Mouse (Mus musculus) liver, embryonic 14.5 days (tissue): ENCODE results near the gene Stag1. TPM values are rescaled to one million over a fixed set of nuclear protein-coding genes. Genes with fewer than 3 reads are reported as not detected.

Experiments
- ATAC-seq: fragments of 200-750 bp; cut with Nextera tagmentation; 2 replicates; pipeline ENCODE4 v1.8.0; 2017; ENCODE audit warnings: moderate number of reproducible peaks, mild to moderate bottlenecking, moderate library complexity; ENCODE audit not compliant: insufficient read depth
- DNase-seq, 3 experiments: peaks; one replicate each; pipeline ENCODE4 v3.0.0-alpha.2; 2012 to 2013; ENCODE audit warnings: low read depth in 3 of 3, low spot score in 3 of 3
- H3K27ac ChIP-seq: fragments of 300-500 bp; sonication (generic); 2 replicates; pipeline ENCODE4 v1.5.1; 2014; ENCODE audit warnings: moderate library complexity, mild to moderate bottlenecking, control low read depth, inconsistent platforms
- H3K27me3 ChIP-seq: fragments of 300-500 bp; sonication (generic); 2 replicates; pipeline ENCODE4 v1.6.1; 2014; ENCODE audit warnings: mild to moderate bottlenecking, low read length, moderate library complexity; ENCODE audit not compliant: control insufficient read depth, insufficient read depth
- H3K36me3 ChIP-seq: fragments of 300-500 bp; sonication (generic); replicated peaks from 2 replicates; pipeline ENCODE4 v1.6.1; 2014; ENCODE audit warnings: low read depth; ENCODE audit not compliant: control insufficient read depth, insufficient read depth
- H3K4me1 ChIP-seq, 2 experiments: fragments of 200-500 bp in 1 of 2; fragments of 300-500 bp in 1 of 2; sonication (generic) in 1 of 2; replicated peaks; 2 replicates each; pipeline ENCODE4 v1.6.1; 2012 to 2014; ENCODE audit warnings: antibody characterized with exemption in 1 of 2, inconsistent platforms in 1 of 2, low read length in 1 of 2; ENCODE audit not compliant: control insufficient read depth in 2 of 2, insufficient read depth in 2 of 2
- H3K4me2 ChIP-seq: fragments of 300-500 bp; sonication (generic); 2 replicates; pipeline ENCODE4 v1.6.1; 2014; ENCODE audit warnings: low read depth, mild to moderate bottlenecking, control low read depth, moderate library complexity
- H3K4me3 ChIP-seq, 2 experiments: fragments of 200-500 bp in 1 of 2; fragments of 300-500 bp in 1 of 2; sonication (generic) in 1 of 2; 2 replicates each; pipeline ENCODE4 v1.5.1; 2012 to 2014; ENCODE audit warnings: low read depth in 2 of 2, low read length in 2 of 2, mild to moderate bottlenecking in 2 of 2, control low read depth in 1 of 2, inconsistent platforms in 1 of 2, moderate library complexity in 1 of 2; ENCODE audit not compliant: insufficient read depth in 1 of 2
- H3K9ac ChIP-seq: fragments of 300-500 bp; sonication (generic); replicated peaks from 2 replicates; pipeline ENCODE4 v1.6.1; 2014; ENCODE audit warnings: mild to moderate bottlenecking, control low read depth, moderate library complexity
- H3K9me3 ChIP-seq: fragments of 300-500 bp; sonication (generic); 2 replicates; pipeline ENCODE4 v1.6.1; 2016; ENCODE audit warnings: low read length, mixed read lengths; ENCODE audit not compliant: control insufficient read depth
- CTCF ChIP-seq: IDR thresholded peaks from 2 replicates; pipeline ENCODE4 v1.5.1; 2016; ENCODE audit warnings: antibody characterized with exemption, low read depth, control low read depth
- EP300 ChIP-seq: IDR thresholded peaks from 2 replicates; pipeline ENCODE4 v1.6.1; 2016; ENCODE audit warnings: antibody characterized with exemption, low read depth
- WGBS: fragments of 180-500 bp; shearing (Covaris S2); extraction: QIAGEN DNeasy Blood & Tissue Kit; methylation state at CpG from one replicate; pipeline ENCODE4 v1.1.7; 2014; ENCODE audit not compliant: insufficient replicate concordance; 5-methylcytosine and 5-hydroxymethylcytosine counted together
- polyA plus RNA-seq, 2 experiments: library from polyadenylated mRNA; depleted of rRNA in 1 of 2; stranded (reverse) in 1 of 2; unstranded in 1 of 2; fragments of >200 nt; fragmentation: Nextera tagmentation in 1 of 2; extraction: Ambion mirVana in 1 of 2; gene quantifications; 2 replicates each; pipeline versions ENCODE4 v1.2.1 to v1.2.3; 2012 to 2014

Stag1 gene
- polyA plus RNA-seq, 2 experiments = 11.6 to 18.2 TPM

DNA sequence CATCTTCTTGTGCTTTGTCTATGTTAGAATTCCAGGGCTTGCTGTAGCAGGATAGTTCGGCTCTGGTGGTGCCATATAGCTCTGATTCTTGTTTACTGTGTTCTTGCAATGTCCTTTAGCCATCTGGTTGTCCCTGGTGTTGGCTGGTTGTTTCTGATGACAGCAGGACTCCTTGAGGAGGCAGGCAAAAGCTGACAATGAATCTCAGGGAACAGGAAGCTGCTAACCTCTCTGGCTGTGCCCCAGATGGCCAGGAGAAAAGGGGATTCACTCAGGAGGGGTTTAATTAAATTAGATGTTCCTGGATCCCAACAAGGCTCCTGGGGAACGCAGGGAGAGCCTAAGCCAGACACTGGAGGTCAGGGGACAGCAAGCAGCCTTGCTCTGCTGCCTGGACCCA, 344.4 kb downstream of the Stag1 start:
- TF ChIP-seq CTCF = no peak
- TF ChIP-seq EP300 = no peak
- ATAC-seq = no peak
- Histone ChIP-seq H3K9ac (no peak overlapping the region), H3K36me3 (peaks cover 3% of the 10 kb centered on the region), H3K4me2 (no peak overlapping the region), H3K27me3 (no peaks in the 10 kb centered on the region), H3K9me3 (no peaks in the 10 kb centered on the region), H3K4me3 (no peak overlapping the region), H3K4me1 (no peaks in the 10 kb centered on the region), H3K27ac (no peak overlapping the region)
- DNase-seq = no peak
- 81% methylated on average over 2 of the region's 2 CpGs for WGBS

DNA sequence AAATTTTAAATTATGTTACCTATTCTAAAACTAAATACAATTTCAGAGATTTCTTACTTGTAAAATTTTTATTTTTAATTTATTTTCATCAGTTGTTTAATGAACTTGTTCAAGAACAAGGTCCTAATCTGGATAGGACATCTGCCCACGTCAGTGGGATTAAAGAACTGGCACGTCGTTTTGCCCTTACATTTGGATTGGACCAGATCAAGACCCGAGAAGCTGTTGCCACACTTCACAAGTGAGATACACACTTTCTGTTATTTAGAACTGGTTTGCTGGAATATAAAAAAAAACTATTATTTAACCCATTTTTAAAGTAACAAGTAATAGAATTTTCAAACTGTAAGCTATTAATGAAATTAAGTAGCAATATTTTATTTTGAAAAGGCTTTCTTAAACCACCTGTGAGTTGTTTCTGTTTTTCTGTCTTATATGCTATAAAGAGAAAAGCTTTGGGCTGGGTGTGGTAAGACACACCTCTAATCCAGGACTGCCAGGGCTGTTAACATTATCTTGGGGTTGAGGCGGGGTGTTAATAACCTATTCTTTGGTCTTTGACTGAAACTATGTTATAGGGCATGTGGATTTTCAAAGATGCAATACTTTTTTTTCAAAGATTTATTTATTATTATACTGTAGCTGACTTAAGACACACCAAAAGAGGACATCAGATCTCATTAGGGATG, 347.2 kb downstream of the Stag1 start:
- H3K9me3 ChIP-seq = no peaks in the 10 kb centered on the region
- H3K4me3 ChIP-seq = no peak overlapping the region
- H3K36me3 ChIP-seq = peaks cover 3% of the 10 kb centered on the region
- H3K27me3 ChIP-seq = no peaks in the 10 kb centered on the region
- no peak overlapping the region for H3K4me2 ChIP-seq
- H3K4me1 ChIP-seq = no peaks in the 10 kb centered on the region
- H3K27ac ChIP-seq = no peak overlapping the region
- TF ChIP-seq EP300 (no peak), CTCF (no peak)
- no peak for ATAC-seq
- 59% methylated on average over 5 of the region's 5 CpGs for WGBS
- H3K9ac ChIP-seq = no peak overlapping the region
- DNase-seq = no peak

DNA sequence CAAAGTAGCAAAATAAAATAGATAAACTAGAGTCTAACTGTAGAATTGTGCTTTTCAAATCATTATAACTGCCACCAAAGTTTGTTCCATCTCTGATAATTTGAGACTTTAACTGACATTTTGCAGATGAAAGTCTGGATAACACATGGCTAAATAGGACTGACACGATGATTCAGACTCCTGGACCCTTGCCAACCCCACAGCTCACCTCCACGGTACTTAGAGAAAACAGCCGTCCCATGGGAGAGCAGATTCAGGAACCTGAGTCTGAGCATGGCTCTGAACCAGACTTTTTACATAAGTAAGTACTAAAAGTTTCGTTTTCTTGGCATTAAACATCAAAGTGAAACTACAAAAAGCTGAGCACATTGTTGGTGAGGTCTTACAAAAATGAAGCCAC, 353.9 kb downstream of the Stag1 start:
- no peak overlapping the region for H3K9ac ChIP-seq
- no peak overlapping the region for H3K4me2 ChIP-seq
- WGBS = 59% methylated on average over 4 of the region's 4 CpGs
- ATAC-seq (no peak), DNase-seq (no peak)
- peaks cover 8% of the 10 kb centered on the region for H3K36me3 ChIP-seq
- H3K27me3 ChIP-seq = no peaks in the 10 kb centered on the region
- no peak overlapping the region for H3K27ac ChIP-seq
- TF ChIP-seq EP300 (no peak), CTCF (no peak)
- no peaks in the 10 kb centered on the region for H3K9me3 ChIP-seq
- no peaks in the 10 kb centered on the region for H3K4me1 ChIP-seq
- no peak overlapping the region for H3K4me3 ChIP-seq

DNA sequence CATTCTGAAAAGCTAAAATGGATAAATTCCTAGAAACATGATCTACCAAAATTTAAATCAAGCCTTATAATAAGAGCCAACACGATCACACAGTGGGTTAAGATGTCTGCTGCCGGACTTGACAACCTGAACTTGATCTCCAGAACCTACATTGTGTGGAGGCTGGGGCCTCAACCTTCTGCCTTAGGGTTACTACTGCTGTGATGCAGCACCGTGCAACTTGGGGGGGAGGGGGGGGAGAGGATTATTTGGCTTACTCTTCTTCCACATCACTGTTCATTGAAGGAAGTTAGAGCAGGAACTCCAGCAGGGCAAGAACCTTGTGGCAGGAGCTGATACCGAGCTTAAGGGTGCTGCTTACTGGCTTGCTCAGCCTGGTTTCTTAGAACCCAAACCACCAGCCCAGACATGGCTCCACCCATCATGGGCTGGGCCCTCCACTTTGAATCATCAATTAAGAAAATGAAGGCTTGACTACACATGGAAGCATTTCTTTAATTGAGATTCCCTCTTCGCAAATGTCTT, 365.4 kb downstream of the Stag1 start:
- no peak overlapping the region for H3K27ac ChIP-seq
- no peaks in the 10 kb centered on the region for H3K27me3 ChIP-seq
- H3K4me1 ChIP-seq = peaks cover 3 to 17% of the 10 kb centered on the region in 2 experiments; a peak in 3 of 4 replicates
- H3K4me2 ChIP-seq = no peak overlapping the region
- DNase-seq = peak; percentile 43 to 59 (median 49)
- no peak overlapping the region for H3K9ac ChIP-seq
- peak; percentile 96 for ATAC-seq
- no peaks in the 10 kb centered on the region for H3K36me3 ChIP-seq
- no peak overlapping the region for H3K4me3 ChIP-seq
- TF ChIP-seq CTCF (no peak), EP300 (no peak)
- WGBS = 47% methylated on average over 5 of the region's 5 CpGs
- H3K9me3 ChIP-seq = no peaks in the 10 kb centered on the region

DNA sequence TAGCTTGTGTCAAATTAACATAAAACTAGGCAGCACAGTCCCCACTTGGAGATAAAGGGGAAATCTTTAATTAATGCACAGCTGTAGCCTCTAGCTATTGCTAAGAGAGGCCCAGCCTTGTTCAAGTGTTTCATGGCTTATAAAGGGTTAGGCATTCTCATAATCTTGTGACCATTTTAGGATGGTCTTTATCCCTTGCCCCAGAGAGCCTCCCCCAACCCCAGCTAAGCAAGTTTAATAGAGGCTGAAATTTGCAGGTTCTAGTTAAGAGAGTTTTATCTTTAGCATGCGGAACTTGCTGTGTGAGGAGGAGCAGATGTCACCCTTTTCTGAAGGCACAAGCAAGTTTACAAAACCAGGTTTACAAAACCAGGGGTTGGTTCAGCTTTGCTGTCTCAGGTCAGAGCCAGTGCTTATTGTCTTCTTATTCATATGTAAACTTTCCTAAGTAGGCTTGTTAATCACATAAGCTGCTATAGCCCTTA, 365.9 kb downstream of the Stag1 start:
- Histone ChIP-seq H3K9ac (no peak overlapping the region), H3K4me2 (no peak overlapping the region), H3K36me3 (no peaks in the 10 kb centered on the region), H3K9me3 (no peaks in the 10 kb centered on the region), H3K27ac (no peak overlapping the region; the same call in 1 of the 2 replicates), H3K27me3 (no peaks in the 10 kb centered on the region), H3K4me3 (no peak overlapping the region), H3K4me1 (peaks cover 3 to 17% of the 10 kb centered on the region in 2 experiments; a peak in 3 of 4 replicates)
- peak; percentile 49 for ATAC-seq
- DNase-seq = no peak
- TF ChIP-seq CTCF = no peak
- no peak for TF ChIP-seq EP300
- 49% methylated on average over 1 of the region's 1 CpGs for WGBS
